Mouse (Mus musculus) neural tube, embryonic 12.5 days (tissue): Measurements from ENCODE around the gene Asgr1. TPM values are rescaled to one million over a fixed set of nuclear protein-coding genes. Genes with fewer than 3 reads are reported as not detected.

Source experiments
- microRNA counts: library from miRNA; unstranded; fragments of <30 nt; microRNA quantifications from one replicate; lab custom pipeline; 2017
- microRNA-seq: library from miRNA; unstranded; fragments of <30 nt; microRNA quantifications from one replicate; pipeline ENCODE4, GENCODE M21; 2017
- polyA plus RNA-seq: library from polyadenylated mRNA; unstranded; fragments of >200 nt; fragmentation: Nextera tagmentation; extraction: Ambion mirVana; gene quantifications from 2 replicates; pipeline ENCODE4 v1.2.1, GENCODE M21; 2016

Asgr1 gene
- polyA plus RNA-seq, 1 experiment from 2014 or later = 1.1 TPM

MicroRNAs within 50 kb of the gene (microRNA counts, 519-probe panel; counts per million panel counts)
- 342 counts per million, percentile 67 among the panel's probes with 10 or more counts for microRNA mmu-miR-324-3p (lab: Ali Mortazavi, UCI)
- microRNA mmu-miR-324-5p (lab: Ali Mortazavi, UCI) = 342 counts per million, percentile 67 among the panel's probes with 10 or more counts

Small RNAs within 50 kb of the gene (microRNA-seq; reads per million reads assigned to microRNA genes)
- 1,912 reads per million, percentile 84 among the genes with 10 or more reads in this experiment for gene Mir324

Other genes starting within 250 kb of the Asgr1 start
- 1.1 and 1.7 TPM in 2 replicates for gene Tmem102, start 248.5 kb upstream of the Asgr1 start, polyA plus RNA-seq
- not detected in 2 replicates for gene Gm39566, start 238.8 kb upstream of the Asgr1 start, polyA plus RNA-seq
- gene Spem2, start 235.6 kb upstream of the Asgr1 start, polyA plus RNA-seq = not detected in 2 replicates
- gene Spem1, start 231.9 kb upstream of the Asgr1 start, polyA plus RNA-seq = 0.52 TPM in 1 of 2 replicates, not detected in the other
- gene Nlgn2, start 216.3 kb upstream of the Asgr1 start, polyA plus RNA-seq = 14.1 and 16.6 TPM in 2 replicates
- 325 and 328 TPM in 2 replicates for gene Tmem256, start 215.6 kb upstream of the Asgr1 start, polyA plus RNA-seq
- 64.4 and 69.9 TPM in 2 replicates for gene Plscr3, start 207.7 kb upstream of the Asgr1 start, polyA plus RNA-seq
- gene Tnk1, start 195.4 kb upstream of the Asgr1 start, polyA plus RNA-seq = 0.22 and 0.30 TPM in 2 replicates
- not detected in 2 replicates for gene Tmem95, start 176.1 kb upstream of the Asgr1 start, polyA plus RNA-seq
- 3.1 TPM in 2 replicates for gene Kctd11, start 172.7 kb upstream of the Asgr1 start, polyA plus RNA-seq
- 0.54 and 0.90 TPM in 2 replicates for gene Acap1, start 158.5 kb upstream of the Asgr1 start, polyA plus RNA-seq
- gene 2810408A11Rik, start 153.1 kb upstream of the Asgr1 start, polyA plus RNA-seq = 17.7 and 18.1 TPM in 2 replicates
- gene Neurl4, start 153.0 kb upstream of the Asgr1 start, polyA plus RNA-seq = 19.8 and 20.4 TPM in 2 replicates
- 82.4 and 92.0 TPM in 2 replicates for gene Gps2, start 140.2 kb upstream of the Asgr1 start, polyA plus RNA-seq
- 1,451 and 1,549 TPM in 2 replicates for gene Eif5a, start 132.1 kb upstream of the Asgr1 start, polyA plus RNA-seq
- gene Ybx2, start 118.3 kb upstream of the Asgr1 start, polyA plus RNA-seq = 5.5 and 6.0 TPM in 2 replicates
- 12.3 and 12.4 TPM in 2 replicates for gene Slc2a4, start 105.9 kb upstream of the Asgr1 start, polyA plus RNA-seq
- gene Cldn7, start 89.3 kb upstream of the Asgr1 start, polyA plus RNA-seq = 2.1 and 3.2 TPM in 2 replicates
- gene Ctdnep1, start 72.9 kb upstream of the Asgr1 start, polyA plus RNA-seq = 23.0 and 24.3 TPM in 2 replicates
- gene Elp5, start 71.6 kb upstream of the Asgr1 start, polyA plus RNA-seq = 129 and 131 TPM in 2 replicates
- 577 and 592 TPM in 2 replicates for gene Gabarap, start 62.9 kb upstream of the Asgr1 start, polyA plus RNA-seq
- 89.4 and 92.5 TPM in 2 replicates for gene Phf23, start 58.3 kb upstream of the Asgr1 start, polyA plus RNA-seq
- gene Dvl2, start 53.5 kb upstream of the Asgr1 start, polyA plus RNA-seq = 39.0 and 40.7 TPM in 2 replicates
- 59.1 and 63.7 TPM in 2 replicates for gene Acadvl, start 38.7 kb upstream of the Asgr1 start, polyA plus RNA-seq
- 23.6 and 25.5 TPM in 2 replicates for gene Dlg4, start 37.1 kb upstream of the Asgr1 start, polyA plus RNA-seq
- gene Asgr2, start 38.6 kb downstream of the Asgr1 start, polyA plus RNA-seq = 0.61 TPM in 1 of 2 replicates, not detected in the other
- gene Mgl2, start 76.2 kb downstream of the Asgr1 start, polyA plus RNA-seq = 0.48 TPM in 1 of 2 replicates, not detected in the other
- 0.37 and 0.39 TPM in 2 replicates for gene Clec10a, start 102.1 kb downstream of the Asgr1 start, polyA plus RNA-seq
- gene Slc16a11, start 158.7 kb downstream of the Asgr1 start, polyA plus RNA-seq = 1.7 and 3.3 TPM in 2 replicates
- gene Slc16a13, start 167.0 kb downstream of the Asgr1 start, polyA plus RNA-seq = 13.6 and 16.3 TPM in 2 replicates
- 6.9 TPM in 2 replicates for gene Bcl6b, start 175.7 kb downstream of the Asgr1 start, polyA plus RNA-seq
- gene 0610010K14Rik, start 183.8 kb downstream of the Asgr1 start, polyA plus RNA-seq = 169 and 183 TPM in 2 replicates
- gene Gm21988, start 185.7 kb downstream of the Asgr1 start, polyA plus RNA-seq = 14.4 and 15.2 TPM in 2 replicates
- 231 and 245 TPM in 2 replicates for gene Rnasek, start 185.8 kb downstream of the Asgr1 start, polyA plus RNA-seq
- gene Alox12, start 201.3 kb downstream of the Asgr1 start, polyA plus RNA-seq = 2.8 and 3.0 TPM in 2 replicates